ENCODE assay signal across 11 mouse cellular contexts in the genomic region with DNA sequence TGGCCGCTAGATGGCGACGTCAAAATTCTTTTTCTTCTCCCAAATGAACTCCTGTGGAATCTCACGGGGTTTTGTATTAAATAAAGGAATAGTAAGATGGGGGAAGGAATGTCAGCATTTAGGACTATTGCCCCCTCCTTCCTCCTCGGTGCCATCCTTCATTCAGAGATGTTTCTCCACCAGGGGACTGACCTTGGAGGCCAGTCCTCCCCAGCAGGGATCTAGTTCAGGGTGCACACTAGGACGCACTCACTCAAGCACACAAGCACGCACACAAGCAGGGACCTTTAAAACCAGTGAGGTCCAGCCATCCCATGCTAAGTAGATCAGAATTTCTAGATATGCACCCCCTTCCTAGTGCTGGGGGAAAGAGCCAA. TPM values are rescaled to one million over a fixed set of nuclear protein-coding genes. Genes with fewer than 3 reads are reported as not detected.
DNase-seq lines count a peak whose midpoint lies in the region; ATAC-seq lines count a peak whose summit lies in the region.
"Not testable (repeated sequence)": the region's sequence is repeated elsewhere in the genome, so short reads cannot be mapped to it uniquely, and the experiment has no call there.
"Had no signal": no experiment of that assay in that cellular context is flagged by ENCODE, and none has a peak within 500 bp of the region (broad histone marks: within the 10 kb centered on the region; RNA-seq: fewer than 3 reads in every experiment).

No protein-coding gene starts in this region.

- H3K9ac ChIP-seq in hindbrain, embryonic 16.5 days (ENCODE audit: low read depth, low read length); limb, embryonic 12.5 days (replicated peaks); midbrain, embryonic 15.5 days: not testable (repeated sequence)

- H3K4me1 ChIP-seq in hindbrain, embryonic 16.5 days (ENCODE audit: control insufficient read depth, insufficient read depth, low read depth, low read length); limb, embryonic 12.5 days (replicated peaks); midbrain, embryonic 15.5 days: not testable (repeated sequence)

- WGBS in hindbrain, embryonic 16.5 days, result 26% methylated on average over 2 of the region's 7 CpGs
- WGBS in limb, embryonic 12.5 days, result 29% methylated on average over 6 of the region's 7 CpGs
- WGBS in midbrain, embryonic 15.5 days, result 27% methylated on average over 6 of the region's 7 CpGs

- H3K4me3 ChIP-seq in hindbrain, embryonic 16.5 days (ENCODE audit: low read length); limb, embryonic 12.5 days (replicated peaks); midbrain, embryonic 15.5 days: not testable (repeated sequence)

- H3K4me2 ChIP-seq in hindbrain, embryonic 16.5 days (ENCODE audit: low read length); limb, embryonic 12.5 days; midbrain, embryonic 15.5 days: not testable (repeated sequence)

- H3K9me3 ChIP-seq in hindbrain, embryonic 16.5 days (ENCODE audit: control insufficient read depth, low read length); limb, embryonic 12.5 days; midbrain, embryonic 15.5 days: not testable (repeated sequence)

- peak; percentile 51 for DNase-seq in cerebellum, adult 9-11 months
- DNase-seq in gastrocnemius, adult 8-10 months (ENCODE audit: low spot score in 2 of 2), result peak; percentile 19 to 32
- peak; percentile 22 to 23 for DNase-seq in kidney, postnatal 36 days
- DNase-seq in spleen, postnatal 36 days (ENCODE audit: low spot score in 2 of 2), result peak; percentile 19 to 25
- peak; percentile 51 to 59 for DNase-seq in urinary bladder, postnatal 4 days (ENCODE audit: low spot score in 2 of 2)

- ATAC-seq in hindbrain, embryonic 16.5 days, result peak; percentile 71; the same call in 1 of the 2 replicates
- peak; percentile 52; the same call in 1 of the 2 replicates for ATAC-seq in limb, embryonic 12.5 days (ENCODE audit: insufficient number of reproducible peaks, insufficient read depth, low FRiP score, low TSS enrichment, low read depth)
- peak; percentile 90 for ATAC-seq in midbrain, embryonic 15.5 days (replicated peaks)

- not testable (repeated sequence) for H3K36me3 ChIP-seq in hindbrain, embryonic 16.5 days (ENCODE audit: control insufficient read depth, insufficient read depth, low read length); limb, embryonic 12.5 days; midbrain, embryonic 15.5 days (replicated peaks)

- not testable (repeated sequence) for H3K27ac ChIP-seq in hindbrain, embryonic 16.5 days (ENCODE audit: low read depth, low read length); limb, embryonic 12.5 days; midbrain, embryonic 15.5 days

- not testable (repeated sequence) for H3K27me3 ChIP-seq in hindbrain, embryonic 16.5 days (replicated peaks; ENCODE audit: control insufficient read depth, insufficient read depth, low read length); limb, embryonic 12.5 days; midbrain, embryonic 15.5 days (replicated peaks)

RNA-seq across cellular contexts. Expression of gene Gm15319, which starts 26.3 kb away (rescaled TPM):
- total RNA-seq in gastrocnemius, adult 8-10 months (2022), result under 1 TPM in 1 of 4 experiments, not detected in 3; 0.43 TPM
- polyA plus RNA-seq in hindbrain, embryonic 16.5 days (2015; fragmentation: Nextera tagmentation; extraction: Ambion mirVana), result 0.16 TPM in 1 of 2 replicates, not detected in the other
- polyA plus RNA-seq in limb, embryonic 12.5 days (2016; fragmentation: Nextera tagmentation; extraction: Ambion mirVana), result not detected in 2 replicates
- not detected in 2 replicates for polyA plus RNA-seq in midbrain, embryonic 15.5 days (2015; fragmentation: Nextera tagmentation; extraction: Ambion mirVana)
- total RNA-seq: MEL had no signal
- polyA plus RNA-seq: embryonic facial prominence, embryonic 10.5 days; large intestine, adult 2 months had no signal
